Mouse (Mus musculus) ovary, postnatal 14 days (tissue): Measurements from ENCODE around the gene Rexo4.
A peak's percentile ranks its signal among the peaks of the same experiment; 100 is the strongest.

ENCODE experiments used
- DNase-seq: peaks from one replicate; pipeline ENCODE4 v3.0.0; 2022; ENCODE audit warnings: low spot score

The Rexo4 gene

GRCm38 (mm10) chr2:26963923-26964723 is at the start of gene Rexo4:
Rexo4 (minus strand) TSS chr2:26964386.
- DNase-seq, result peak; percentile 90

- peak; percentile 79 for DNase-seq
Measured at GRCm38 (mm10) chr2:27009714-27010244, 45.6 kb upstream of the Rexo4 start, which contains the start of gene Cacfd1. Cacfd1 (plus strand) TSS chr2:27009926.

- no peak for DNase-seq
Measured at GRCm38 (mm10) chr2:27007701-27008100, 43.5 kb upstream of the Rexo4 start.

GRCm38 (mm10) chr2:27006255-27006654 is 42.1 kb upstream of the Rexo4 start:
- no peak for DNase-seq

- DNase-seq, result no peak
Measured at GRCm38 (mm10) chr2:26997993-26998392, 33.8 kb upstream of the Rexo4 start.

GRCm38 (mm10) chr2:26997498-26997897 is 33.3 kb upstream of the Rexo4 start:
- DNase-seq, result no peak

- DNase-seq, result no peak
Measured at GRCm38 (mm10) chr2:26993936-26994335, 29.8 kb upstream of the Rexo4 start.

- no peak for DNase-seq
Measured at GRCm38 (mm10) chr2:26984640-26985039, 20.5 kb upstream of the Rexo4 start.

GRCm38 (mm10) chr2:26984179-26984578 is 20.0 kb upstream of the Rexo4 start:
- DNase-seq, result no peak

- DNase-seq, result no peak
Measured at GRCm38 (mm10) chr2:26980361-26980760, 16.2 kb upstream of the Rexo4 start.

- DNase-seq, result no peak
Measured at GRCm38 (mm10) chr2:26973960-26974359, 9.8 kb upstream of the Rexo4 start.

- no peak for DNase-seq
Measured at GRCm38 (mm10) chr2:26973116-26973515, 8.9 kb upstream of the Rexo4 start, which contains the start of gene Adamts13. Adamts13 (plus strand) TSS chr2:26973416.

GRCm38 (mm10) chr2:26967262-26967661 is 3.1 kb upstream of the Rexo4 start:
- no peak for DNase-seq

GRCm38 (mm10) chr2:26964724-26965370 is 661 bp upstream of the Rexo4 start:
- DNase-seq, result no peak

- no peak for DNase-seq
Measured at GRCm38 (mm10) chr2:26960756-26961155, 3.4 kb downstream of the Rexo4 start.

- no peak for DNase-seq
Measured at GRCm38 (mm10) chr2:26957488-26957859, 6.7 kb downstream of the Rexo4 start.

- DNase-seq, result no peak
Measured at GRCm38 (mm10) chr2:26956811-26957487, 7.2 kb downstream of the Rexo4 start.

- no peak for DNase-seq
Measured at GRCm38 (mm10) chr2:26954735-26955395, 9.3 kb downstream of the Rexo4 start.

- no peak for DNase-seq
Measured at GRCm38 (mm10) chr2:26952866-26953265, 11.3 kb downstream of the Rexo4 start.

- DNase-seq, result no peak
Measured at GRCm38 (mm10) chr2:26952193-26952592, 12.0 kb downstream of the Rexo4 start.

- DNase-seq, result no peak
Measured at GRCm38 (mm10) chr2:26951346-26951905, 12.8 kb downstream of the Rexo4 start.

- no peak for DNase-seq
Measured at GRCm38 (mm10) chr2:26950411-26950810, 13.8 kb downstream of the Rexo4 start.
